Mouse (Mus musculus): ENCODE results near the gene Csnk1g2. TPM values are rescaled to one million over a fixed set of nuclear protein-coding genes. Genes with fewer than 3 reads are reported as not detected.

Gene Csnk1g2
- polyA plus RNA-seq, 1 experiment = 294 TPM

DNA sequence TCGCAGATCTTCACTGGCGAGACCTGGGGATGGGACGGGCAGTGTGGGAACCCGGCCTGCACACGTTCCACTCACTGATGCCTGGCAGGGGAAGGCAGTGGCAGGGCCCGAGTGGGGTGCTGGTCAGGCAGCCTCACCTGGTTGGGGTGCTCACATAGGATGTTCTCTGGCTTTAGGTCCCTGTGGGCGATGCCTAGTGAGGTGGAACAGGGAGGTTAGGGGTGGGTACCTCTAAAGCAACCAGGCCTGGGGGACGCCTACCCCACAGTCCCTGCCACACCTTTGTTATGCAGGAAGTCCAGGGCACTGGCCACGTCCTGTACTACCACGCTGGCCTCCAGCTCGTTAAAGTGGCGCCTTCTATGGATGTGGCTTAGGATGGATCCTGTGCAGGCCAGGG is 46.4 kb downstream of the Csnk1g2 start:
- Histone ChIP-seq H3K4me1 (ENCODE audit: control insufficient read depth, insufficient read depth, low read length) (no peaks in the 10 kb centered on the region), H3K4me3 (ENCODE audit: insufficient read depth, low read length) (no peak overlapping the region), H3K27ac (ENCODE audit: insufficient read depth, low read length) (no peak overlapping the region)
- no peak for TF ChIP-seq POLR2A (IDR thresholded peaks at IDR 0.05; ENCODE audit: extremely low read depth, insufficient read depth, low read length)
- no peak for TF ChIP-seq CTCF (IDR thresholded peaks at IDR 0.05; ENCODE audit: extremely low read depth, insufficient read depth, low read length)

DNA sequence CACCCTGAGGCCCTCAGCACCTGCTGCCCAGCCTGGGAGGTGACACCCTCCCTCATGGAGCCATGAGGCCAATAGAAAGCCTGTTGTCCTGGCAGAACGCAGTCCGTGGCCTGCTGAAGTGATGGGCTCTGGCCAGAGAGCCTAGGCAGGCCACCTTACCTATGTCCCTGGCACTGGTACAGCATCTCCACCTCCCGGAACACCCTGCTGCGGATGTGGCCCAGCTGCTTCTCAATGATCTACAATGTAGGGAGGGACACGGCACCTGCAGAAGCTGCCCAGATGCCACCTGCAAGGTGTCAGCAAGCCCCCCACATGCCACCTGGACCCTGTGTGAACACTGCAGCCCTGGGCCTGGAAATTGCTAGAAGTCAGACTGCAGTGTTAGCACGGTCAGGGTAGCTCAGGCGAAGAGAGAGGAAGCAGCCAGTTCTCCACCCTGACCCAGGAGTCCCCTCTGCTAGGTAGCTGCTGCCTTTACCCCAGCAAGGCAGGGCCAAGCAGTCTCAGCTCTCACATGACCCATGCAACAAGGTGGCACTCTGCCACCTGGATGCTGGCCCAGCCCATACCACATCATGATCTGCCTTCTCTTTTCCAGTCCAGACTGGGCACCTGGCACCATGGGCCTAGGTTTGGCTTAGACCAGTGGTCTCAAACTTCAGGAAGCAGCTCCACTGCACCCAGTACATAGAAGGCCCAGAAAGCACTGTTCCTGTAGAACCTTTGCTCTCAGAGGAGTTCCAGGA is 47.3 kb downstream of the Csnk1g2 start:
- H3K4me3 ChIP-seq (ENCODE audit: insufficient read depth, low read length) = no peak overlapping the region
- H3K27ac ChIP-seq (ENCODE audit: insufficient read depth, low read length) = no peak overlapping the region
- 0 out of 2 replicates have a peak, but pooled peaks cover 1% of the 10 kb centered on the region for H3K4me1 ChIP-seq (ENCODE audit: control insufficient read depth, insufficient read depth, low read length)
- TF ChIP-seq POLR2A (IDR thresholded peaks at IDR 0.05; ENCODE audit: extremely low read depth, insufficient read depth, low read length) = no peak
- TF ChIP-seq CTCF (IDR thresholded peaks at IDR 0.05; ENCODE audit: extremely low read depth, insufficient read depth, low read length) = no peak

DNA sequence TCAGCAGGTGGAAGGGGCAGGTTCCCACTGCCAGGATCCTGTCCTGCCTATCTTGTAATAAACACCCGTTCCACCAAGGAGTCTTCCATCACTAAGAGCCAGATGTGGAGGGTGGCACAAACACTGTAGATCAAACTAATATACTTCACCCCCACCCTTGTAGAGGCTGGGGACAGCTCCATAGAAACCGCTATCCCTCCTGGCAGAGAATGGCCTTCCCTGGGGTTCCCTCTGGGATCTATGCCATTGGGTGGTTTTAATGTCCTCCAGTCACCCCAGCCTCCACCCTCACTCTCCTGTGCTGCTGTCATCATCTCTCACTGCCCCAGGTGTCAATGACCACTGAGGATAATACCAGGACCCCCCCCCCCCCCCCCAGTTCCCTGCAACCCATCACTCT is 47.9 kb downstream of the Csnk1g2 start:
- H3K4me1 ChIP-seq (ENCODE audit: control insufficient read depth, insufficient read depth, low read length) = 0 out of 2 replicates have a peak, but pooled peaks cover 1% of the 10 kb centered on the region

DNA sequence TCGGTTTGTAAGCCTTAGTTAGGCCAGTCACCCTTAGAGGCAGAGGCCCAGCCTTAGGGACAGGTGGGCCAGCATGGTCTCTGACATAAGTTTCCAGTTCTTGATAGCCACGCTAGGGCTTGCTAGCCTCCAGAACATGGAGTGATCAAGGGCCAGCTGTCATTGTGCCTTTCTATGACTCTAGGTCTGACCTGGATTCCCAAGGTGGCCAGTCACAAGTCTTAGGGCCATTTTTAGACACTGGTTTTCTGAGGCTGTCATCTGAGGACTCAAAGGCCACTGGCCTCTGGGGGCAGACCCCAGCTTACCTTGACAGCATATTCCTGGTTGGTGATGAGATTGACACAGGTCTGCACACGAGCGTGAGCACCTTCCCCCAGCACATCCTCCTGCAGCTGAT is 48.6 kb downstream of the Csnk1g2 start:
- TF ChIP-seq POLR2A (IDR thresholded peaks at IDR 0.05; ENCODE audit: extremely low read depth, insufficient read depth, low read length) = no peak
- no peak for TF ChIP-seq CTCF (IDR thresholded peaks at IDR 0.05; ENCODE audit: extremely low read depth, insufficient read depth, low read length)
- Histone ChIP-seq H3K4me1 (ENCODE audit: control insufficient read depth, insufficient read depth, low read length) (0 out of 2 replicates have a peak, but pooled peaks cover 1% of the 10 kb centered on the region), H3K27ac (ENCODE audit: insufficient read depth, low read length) (no peak overlapping the region), H3K4me3 (ENCODE audit: insufficient read depth, low read length) (no peak overlapping the region)

More for the DNA sequence above, 47.9 kb downstream of the Csnk1g2 start:
- H3K4me3 ChIP-seq (ENCODE audit: insufficient read depth, low read length) = no peak overlapping the region
- H3K27ac ChIP-seq (ENCODE audit: insufficient read depth, low read length) = no peak overlapping the region
- TF ChIP-seq CTCF (IDR thresholded peaks at IDR 0.05; ENCODE audit: extremely low read depth, insufficient read depth, low read length) = no peak
- TF ChIP-seq POLR2A (IDR thresholded peaks at IDR 0.05; ENCODE audit: extremely low read depth, insufficient read depth, low read length) = no peak

DNA sequence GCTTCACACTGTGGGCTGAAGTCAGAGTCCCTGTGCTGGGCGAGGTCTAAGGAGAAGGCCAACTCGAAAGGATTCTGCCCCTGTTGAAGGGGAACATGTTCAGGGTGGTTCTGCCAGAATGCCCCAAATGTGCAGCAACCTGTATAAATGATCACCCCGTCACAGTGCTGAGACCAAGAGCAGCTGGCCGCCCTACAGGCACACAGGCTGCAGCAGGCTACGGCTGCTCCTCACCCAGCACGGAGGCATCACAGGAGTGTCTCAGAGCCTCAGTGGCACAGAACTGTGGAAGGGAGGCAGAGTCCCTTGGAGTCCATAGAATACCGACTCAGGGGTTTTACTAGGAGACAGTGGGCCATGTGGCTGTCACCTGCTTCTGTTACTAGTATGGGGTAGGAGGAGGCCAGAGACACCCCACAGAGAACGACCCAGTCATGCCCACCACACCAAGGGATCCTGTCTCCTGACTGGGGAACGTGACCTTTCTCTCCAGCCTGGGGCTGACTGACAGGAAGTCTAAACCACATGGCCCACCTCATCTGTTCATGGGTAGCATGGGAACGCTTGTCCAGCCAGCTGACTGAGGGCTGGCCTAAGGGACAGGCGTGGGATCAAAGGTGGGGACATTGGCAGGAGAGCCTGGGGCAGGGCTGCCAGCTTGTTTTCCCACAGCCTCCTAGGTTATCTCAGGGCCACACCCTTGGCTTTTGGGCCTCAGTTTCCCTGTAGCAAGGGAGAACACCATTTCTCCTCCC is 49.5 kb downstream of the Csnk1g2 start:
- H3K4me1 ChIP-seq (ENCODE audit: control insufficient read depth, insufficient read depth, low read length) = 0 out of 2 replicates have a peak, but pooled peaks cover 1% of the 10 kb centered on the region
- no peak overlapping the region for H3K4me3 ChIP-seq (ENCODE audit: insufficient read depth, low read length)
- TF ChIP-seq POLR2A (IDR thresholded peaks at IDR 0.05; ENCODE audit: extremely low read depth, insufficient read depth, low read length) = no peak
- TF ChIP-seq CTCF (IDR thresholded peaks at IDR 0.05; ENCODE audit: extremely low read depth, insufficient read depth, low read length) = no peak
- no peak overlapping the region for H3K27ac ChIP-seq (ENCODE audit: insufficient read depth, low read length)

DNA sequence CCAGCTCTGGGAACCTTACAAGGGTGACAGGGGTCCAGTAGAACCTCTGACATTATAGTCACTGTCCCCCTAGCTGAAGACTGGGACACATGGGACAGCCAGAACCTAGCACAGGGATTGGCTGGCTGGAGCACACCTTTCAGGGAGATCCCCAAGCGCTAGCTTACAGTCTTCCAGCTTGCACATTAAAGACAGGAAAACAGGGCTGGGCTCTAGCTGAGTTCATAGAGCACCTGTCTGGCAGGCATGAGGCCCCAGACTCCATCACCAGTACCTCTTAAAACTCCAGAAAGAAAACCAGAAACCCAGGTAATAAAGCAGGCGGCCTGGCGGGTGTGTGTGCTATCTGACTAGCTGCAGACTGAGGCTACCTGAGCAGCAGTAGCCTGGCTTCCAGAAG is 51.1 kb downstream of the Csnk1g2 start:
- 0 out of 2 replicates have a peak overlapping the region, but pooled peaks have one; percentile 8 for H3K27ac ChIP-seq (ENCODE audit: insufficient read depth, low read length)
- peak overlapping the region; percentile 79; the same call in 1 of the 2 replicates for H3K4me3 ChIP-seq (ENCODE audit: insufficient read depth, low read length)
- peaks cover 7% of the 10 kb centered on the region for H3K4me1 ChIP-seq (ENCODE audit: control insufficient read depth, insufficient read depth, low read length)
- TF ChIP-seq POLR2A (IDR thresholded peaks at IDR 0.05; ENCODE audit: extremely low read depth, insufficient read depth, low read length) (no peak), CTCF (IDR thresholded peaks at IDR 0.05; ENCODE audit: extremely low read depth, insufficient read depth, low read length) (no peak)

DNA sequence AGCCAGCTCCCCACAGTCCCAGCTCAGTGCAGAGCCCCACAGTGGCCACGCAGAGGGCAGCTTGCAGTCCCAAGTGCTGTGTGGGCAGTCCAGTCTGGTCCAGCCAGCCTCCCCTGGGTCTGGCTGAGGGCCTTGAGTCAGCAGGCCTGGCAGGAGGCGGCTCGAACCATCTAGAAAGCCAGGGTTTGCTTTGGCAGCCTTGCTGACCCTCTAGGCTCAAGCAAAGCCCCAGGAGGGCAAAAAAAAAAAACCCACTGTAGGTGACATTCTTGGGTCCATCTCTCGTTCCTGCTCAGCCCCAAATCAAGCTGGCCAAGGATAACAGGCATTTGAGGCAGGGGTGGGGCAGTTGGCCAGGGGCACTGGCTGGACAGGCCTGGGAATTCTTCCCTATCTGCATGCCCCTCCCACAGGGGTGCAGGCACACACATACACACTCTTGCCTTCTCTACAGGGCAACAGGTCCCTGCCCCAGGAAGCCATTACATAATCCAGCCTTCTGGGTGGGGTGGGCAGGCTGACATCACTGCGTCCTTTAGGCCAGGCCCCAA is 51.6 kb downstream of the Csnk1g2 start:
- Histone ChIP-seq H3K4me1 (ENCODE audit: control insufficient read depth, insufficient read depth, low read length) (peaks cover 7% of the 10 kb centered on the region), H3K4me3 (ENCODE audit: insufficient read depth, low read length) (peak overlapping the region; percentile 79; the same call in 1 of the 2 replicates), H3K27ac (ENCODE audit: insufficient read depth, low read length) (0 out of 2 replicates have a peak overlapping the region, but pooled peaks have one; percentile 8)
- TF ChIP-seq POLR2A (IDR thresholded peaks at IDR 0.05; ENCODE audit: extremely low read depth, insufficient read depth, low read length) = no peak
- TF ChIP-seq CTCF (IDR thresholded peaks at IDR 0.05; ENCODE audit: extremely low read depth, insufficient read depth, low read length) = no peak

DNA sequence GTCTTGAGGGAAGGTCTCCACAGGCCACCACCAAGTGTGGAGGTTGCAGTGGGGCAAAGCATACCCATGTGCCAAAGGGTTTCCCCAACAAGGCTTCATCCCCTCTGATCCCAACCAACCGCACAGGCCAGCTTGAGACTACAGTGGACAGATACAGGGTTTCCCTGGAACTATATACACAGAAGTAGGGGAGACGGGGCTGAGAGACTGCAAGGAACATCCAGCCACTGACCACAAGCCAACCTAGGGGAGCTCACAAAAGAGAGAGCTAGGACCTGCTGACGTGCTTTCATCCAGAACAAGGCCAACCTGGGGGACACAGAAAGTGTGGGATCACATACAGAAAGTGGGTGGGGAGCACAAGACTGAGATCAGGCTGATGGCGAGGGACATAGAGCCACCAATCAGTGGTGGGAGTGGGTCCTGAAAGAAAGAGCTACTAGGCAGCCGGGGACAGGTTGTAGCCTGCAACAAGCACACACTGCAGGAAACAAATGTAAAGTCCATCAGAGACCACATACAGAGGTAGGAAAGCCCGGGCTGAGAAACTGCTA is 52.3 kb downstream of the Csnk1g2 start:
- Histone ChIP-seq H3K27ac (ENCODE audit: insufficient read depth, low read length) (peak overlapping the region; percentile 48; the same call in 1 of the 2 replicates), H3K4me3 (ENCODE audit: insufficient read depth, low read length) (peak overlapping the region; percentile 79), H3K4me1 (ENCODE audit: control insufficient read depth, insufficient read depth, low read length) (peaks cover 7% of the 10 kb centered on the region)
- no peak for TF ChIP-seq CTCF (IDR thresholded peaks at IDR 0.05; ENCODE audit: extremely low read depth, insufficient read depth, low read length)
- no peak for TF ChIP-seq POLR2A (IDR thresholded peaks at IDR 0.05; ENCODE audit: extremely low read depth, insufficient read depth, low read length)

Data from cortical plate, adult 2 months (tissue).